Mouse (Mus musculus) forebrain, embryonic 14.5 days (tissue): ENCODE results near the gene Zdhhc12. TPM values are rescaled to one million over a fixed set of nuclear protein-coding genes. Genes with fewer than 3 reads are reported as not detected.

Experiments used
- ATAC-seq: fragments of 200-750 bp; cut with Nextera tagmentation; 2 replicates; pipeline ENCODE4 v1.8.0; 2017; ENCODE audit warnings: mild to moderate bottlenecking, moderate library complexity
- DNase-seq: peaks from one replicate; pipeline ENCODE4 v3.0.0-alpha.2; 2015; ENCODE audit warnings: low spot score
- H3K27ac ChIP-seq: fragments of 300-500 bp; sonication (generic); 2 replicates; pipeline ENCODE4 v1.5.1; 2014; ENCODE audit warnings: low read depth, mild to moderate bottlenecking, control low read depth, low read length, moderate library complexity
- H3K27me3 ChIP-seq: fragments of 300-500 bp; sonication (generic); replicated peaks from 2 replicates; pipeline ENCODE4 v1.6.1; 2014; ENCODE audit warnings: low read length, control low read depth, mixed read lengths; ENCODE audit not compliant: control insufficient read depth, insufficient read depth
- H3K36me3 ChIP-seq: fragments of 300-500 bp; sonication (generic); 2 replicates; pipeline ENCODE4 v1.6.1; 2014; ENCODE audit warnings: low read length, control low read depth; ENCODE audit not compliant: control insufficient read depth, insufficient read depth
- H3K4me1 ChIP-seq: fragments of 300-500 bp; sonication (generic); 2 replicates; pipeline ENCODE4 v1.6.1; 2014; ENCODE audit warnings: antibody characterized with exemption, low read length, control low read depth; ENCODE audit not compliant: control insufficient read depth, insufficient read depth
- H3K4me2 ChIP-seq: fragments of 300-500 bp; sonication (generic); 2 replicates; pipeline ENCODE4 v1.6.1; 2014; ENCODE audit warnings: mild to moderate bottlenecking, control low read depth, low read length
- H3K4me3 ChIP-seq: fragments of 300-500 bp; sonication (generic); 2 replicates; pipeline ENCODE4 v1.5.1; 2014; ENCODE audit warnings: low read depth, low read length, control low read depth
- H3K9ac ChIP-seq: fragments of 300-500 bp; sonication (generic); 2 replicates; pipeline ENCODE4 v1.6.1; 2014; ENCODE audit warnings: mild to moderate bottlenecking, low read length, control low read depth, moderate library complexity
- H3K9me3 ChIP-seq: fragments of 300-500 bp; sonication (generic); replicated peaks from 2 replicates; pipeline ENCODE4 v1.6.1; 2016; ENCODE audit warnings: low read length, control low read depth, mixed read lengths; ENCODE audit not compliant: control insufficient read depth
- WGBS: fragments of 180-500 bp; shearing (Covaris S2); extraction: QIAGEN DNeasy Blood & Tissue Kit; methylation state at CpG from one replicate; pipeline ENCODE4 v1.1.7; 2014; 5-methylcytosine and 5-hydroxymethylcytosine counted together
- polyA plus RNA-seq: library from polyadenylated mRNA; unstranded; fragments of >200 nt; fragmentation: Nextera tagmentation; extraction: Ambion mirVana; gene quantifications from 2 replicates; pipeline ENCODE4 v1.2.1, GENCODE M21; 2014

Gene Zdhhc12
- polyA plus RNA-seq, 1 experiment from 2014 or later: 24.1 TPM

DNA sequence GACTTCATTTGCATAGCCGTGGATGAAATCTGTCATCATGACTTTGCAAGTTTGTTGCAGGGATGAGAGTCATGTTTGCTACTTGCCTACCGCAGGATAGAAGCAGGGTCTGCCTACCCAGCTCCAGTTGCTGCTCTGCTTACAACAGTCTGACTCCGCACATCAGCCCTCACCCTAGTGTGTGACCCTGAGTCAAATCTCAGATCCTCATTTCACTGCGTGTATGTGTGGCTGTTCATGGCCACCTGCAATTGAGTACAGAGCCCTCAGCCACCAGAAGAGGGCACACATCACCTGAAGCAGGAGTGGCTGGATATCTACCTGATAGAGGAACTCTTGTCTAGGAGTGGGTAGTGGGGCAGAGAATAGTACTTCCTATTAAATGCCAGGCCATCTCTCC, 6.1 kb downstream of the Zdhhc12 start:
- no peak for ATAC-seq
- 94% methylated on average over 4 of the region's 4 CpGs for WGBS
- H3K27ac ChIP-seq: no peak overlapping the region

DNA sequence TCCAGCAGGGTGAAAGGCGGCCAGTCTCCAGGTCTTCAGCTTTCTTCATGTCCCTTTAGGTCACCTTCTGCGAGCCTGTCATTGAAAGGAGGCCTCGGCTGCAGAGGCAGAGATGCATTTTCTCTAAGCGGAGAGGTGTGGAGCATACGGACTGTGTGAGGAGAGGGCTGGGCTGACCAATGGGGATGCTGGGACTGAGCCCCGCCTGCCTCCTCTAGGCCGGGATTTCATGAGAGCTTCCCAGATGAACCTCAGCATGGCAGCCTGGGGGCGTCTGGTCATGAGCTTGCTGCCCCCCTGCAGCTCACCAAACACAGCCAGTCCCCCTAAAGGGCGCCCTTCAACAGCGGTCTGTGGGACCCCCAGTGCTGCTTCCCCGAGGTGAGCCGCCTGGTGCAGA, 8.8 kb downstream of the Zdhhc12 start:
- Histone ChIP-seq H3K4me3 (no peak overlapping the region; the same call in 1 of the 2 replicates), H3K27ac (no peak overlapping the region), H3K9ac (peak overlapping the region; percentile 2; the same call in 1 of the 2 replicates), H3K9me3 (no peaks in the 10 kb centered on the region), H3K27me3 (no peaks in the 10 kb centered on the region), H3K4me2 (peak overlapping the region; percentile 29), H3K4me1 (no peaks in the 10 kb centered on the region), H3K36me3 (no peaks in the 10 kb centered on the region)
- DNase-seq: peak; percentile 16
- WGBS: 10% methylated on average over 12 of the region's 12 CpGs
- ATAC-seq: no peak

More for the DNA sequence above, 6.1 kb downstream of the Zdhhc12 start:
- Histone ChIP-seq H3K4me1 (no peaks in the 10 kb centered on the region), H3K36me3 (0 out of 2 replicates have a peak, but pooled peaks cover 8% of the 10 kb centered on the region), H3K4me2 (no peak overlapping the region), H3K9me3 (no peaks in the 10 kb centered on the region), H3K9ac (no peak overlapping the region), H3K4me3 (no peak overlapping the region), H3K27me3 (no peaks in the 10 kb centered on the region)
- no peak for DNase-seq

DNA sequence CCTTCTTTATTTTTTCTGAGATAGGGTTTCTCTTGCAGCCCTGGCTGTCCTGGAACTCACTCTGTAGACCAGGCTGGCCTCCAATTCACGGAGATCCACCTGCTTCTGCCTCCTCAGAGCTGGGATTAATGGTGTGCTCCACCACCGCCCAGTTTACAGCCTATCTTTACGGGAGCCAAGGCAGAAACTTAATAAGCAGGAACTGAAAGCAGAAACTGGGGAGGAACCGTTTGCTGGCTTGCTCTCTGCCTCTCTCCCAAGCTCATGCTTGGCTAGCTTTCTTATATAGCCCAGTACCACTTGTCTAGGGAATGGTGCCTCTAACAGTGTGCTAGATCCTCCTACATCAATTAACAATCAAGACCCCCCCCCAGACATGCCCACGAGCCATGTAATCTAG, 9.3 kb downstream of the Zdhhc12 start:
- ATAC-seq: no peak
- no peaks in the 10 kb centered on the region for H3K4me1 ChIP-seq
- no peak overlapping the region for H3K4me3 ChIP-seq
- no peaks in the 10 kb centered on the region for H3K36me3 ChIP-seq
- H3K27me3 ChIP-seq: no peaks in the 10 kb centered on the region
- H3K9ac ChIP-seq: no peak overlapping the region
- no peak overlapping the region for H3K4me2 ChIP-seq
- no peak for DNase-seq
- H3K9me3 ChIP-seq: no peaks in the 10 kb centered on the region
- no peak overlapping the region for H3K27ac ChIP-seq
- WGBS: 54% methylated on average over 5 of the region's 5 CpGs

DNA sequence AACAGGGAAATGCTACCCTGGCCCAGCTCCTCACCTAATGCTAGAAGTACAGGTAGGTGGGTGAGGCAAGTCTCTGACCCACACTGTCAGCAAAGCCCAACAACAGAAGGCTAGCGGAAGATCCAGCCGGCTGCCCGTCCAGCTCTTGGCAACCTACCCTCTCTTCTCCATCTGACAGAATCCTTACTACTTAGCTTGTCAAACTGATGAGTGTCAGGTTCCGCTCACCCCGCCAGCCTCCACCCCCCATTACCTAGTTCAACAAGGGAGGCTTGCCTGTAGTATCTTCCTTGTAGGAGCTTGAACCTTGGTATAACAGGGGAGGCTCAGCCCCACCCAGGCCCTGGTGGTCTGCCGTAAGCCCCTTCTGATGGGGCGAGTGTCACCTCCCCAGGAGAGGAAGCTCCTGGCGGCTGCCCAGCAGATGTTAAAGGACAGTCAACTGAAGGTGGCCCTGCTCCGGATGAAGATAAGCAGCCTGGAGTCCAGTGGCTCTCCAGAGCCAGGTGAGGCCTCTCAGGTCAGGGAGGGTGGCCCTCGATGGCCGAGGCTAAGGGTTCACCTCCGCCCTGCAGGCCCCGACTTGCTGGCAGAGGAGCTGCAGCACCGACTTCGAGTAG, 13.2 kb downstream of the Zdhhc12 start:
- Histone ChIP-seq H3K4me1 (peaks cover 4% of the 10 kb centered on the region; the same call in 1 of the 2 replicates), H3K27me3 (no peaks in the 10 kb centered on the region), H3K36me3 (no peaks in the 10 kb centered on the region), H3K4me2 (no peak overlapping the region), H3K9ac (no peak overlapping the region), H3K27ac (no peak overlapping the region), H3K9me3 (no peaks in the 10 kb centered on the region), H3K4me3 (no peak overlapping the region)
- ATAC-seq (no peak), DNase-seq (no peak)
- 93% methylated on average over 15 of the region's 15 CpGs for WGBS

DNA sequence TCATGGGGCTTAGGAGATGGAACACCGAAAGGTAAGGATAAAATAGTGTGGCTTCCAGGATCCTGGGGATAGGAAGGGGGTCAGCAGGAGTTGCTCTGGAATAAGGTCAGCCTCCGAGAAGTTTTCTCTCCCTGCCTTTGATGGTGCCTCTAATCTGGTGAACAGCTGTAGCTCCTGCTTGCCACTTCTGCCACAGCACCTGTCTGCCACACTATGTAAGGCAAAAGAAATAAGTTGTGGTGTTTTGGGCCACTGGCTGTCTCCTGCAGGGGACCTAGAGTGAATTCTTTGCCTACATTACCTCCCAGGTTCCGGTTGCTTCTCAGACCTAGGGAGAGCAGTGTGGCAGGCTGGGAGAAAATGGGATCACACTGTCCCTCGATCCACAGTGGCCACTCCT, 14.7 kb downstream of the Zdhhc12 start:
- peak overlapping the region; percentile 96; the same call in 1 of the 2 replicates for H3K4me2 ChIP-seq
- no peak overlapping the region for H3K9ac ChIP-seq
- no peak for ATAC-seq
- DNase-seq: no peak
- H3K36me3 ChIP-seq: peaks cover 8% of the 10 kb centered on the region
- no peaks in the 10 kb centered on the region for H3K27me3 ChIP-seq
- 79% methylated on average over 4 of the region's 4 CpGs for WGBS
- H3K9me3 ChIP-seq: no peaks in the 10 kb centered on the region
- H3K4me3 ChIP-seq: no peak overlapping the region
- peaks cover 4% of the 10 kb centered on the region; the same call in 1 of the 2 replicates for H3K4me1 ChIP-seq
- no peak overlapping the region for H3K27ac ChIP-seq

DNA sequence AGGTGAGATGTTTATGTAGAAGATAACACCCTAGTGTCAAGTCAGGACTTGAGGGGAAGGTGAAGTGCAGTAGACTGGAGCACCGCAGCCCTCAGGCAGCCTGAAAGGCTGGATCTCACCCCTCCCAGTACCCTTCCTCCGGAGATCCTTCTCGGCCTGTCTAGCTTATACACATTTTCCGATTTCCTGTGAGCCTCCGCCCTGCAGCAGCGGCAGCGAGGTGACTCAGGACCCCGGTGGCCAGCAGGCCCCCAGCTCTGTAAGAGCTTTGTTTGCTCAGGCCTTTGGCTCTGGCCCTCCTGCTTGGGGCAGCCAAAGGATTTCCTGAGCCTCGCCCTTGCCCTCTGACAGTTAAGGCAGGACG, 15.1 kb downstream of the Zdhhc12 start:
- H3K4me2 ChIP-seq: peak overlapping the region; percentile 96
- H3K4me1 ChIP-seq: peaks cover 4% of the 10 kb centered on the region; the same call in 1 of the 2 replicates
- no peak for ATAC-seq
- H3K9ac ChIP-seq: peak overlapping the region; percentile 58; the same call in 1 of the 2 replicates
- whole genome bisulfite sequencing: 27% methylated on average over 10 of the region's 10 CpGs
- no peak for DNase-seq
- peak overlapping the region; percentile 46; the same call in 1 of the 2 replicates for H3K4me3 ChIP-seq
- no peaks in the 10 kb centered on the region for H3K27me3 ChIP-seq
- H3K27ac ChIP-seq: peak overlapping the region; percentile 11; the same call in 1 of the 2 replicates
- H3K36me3 ChIP-seq: peaks cover 11% of the 10 kb centered on the region
- no peaks in the 10 kb centered on the region for H3K9me3 ChIP-seq

DNA sequence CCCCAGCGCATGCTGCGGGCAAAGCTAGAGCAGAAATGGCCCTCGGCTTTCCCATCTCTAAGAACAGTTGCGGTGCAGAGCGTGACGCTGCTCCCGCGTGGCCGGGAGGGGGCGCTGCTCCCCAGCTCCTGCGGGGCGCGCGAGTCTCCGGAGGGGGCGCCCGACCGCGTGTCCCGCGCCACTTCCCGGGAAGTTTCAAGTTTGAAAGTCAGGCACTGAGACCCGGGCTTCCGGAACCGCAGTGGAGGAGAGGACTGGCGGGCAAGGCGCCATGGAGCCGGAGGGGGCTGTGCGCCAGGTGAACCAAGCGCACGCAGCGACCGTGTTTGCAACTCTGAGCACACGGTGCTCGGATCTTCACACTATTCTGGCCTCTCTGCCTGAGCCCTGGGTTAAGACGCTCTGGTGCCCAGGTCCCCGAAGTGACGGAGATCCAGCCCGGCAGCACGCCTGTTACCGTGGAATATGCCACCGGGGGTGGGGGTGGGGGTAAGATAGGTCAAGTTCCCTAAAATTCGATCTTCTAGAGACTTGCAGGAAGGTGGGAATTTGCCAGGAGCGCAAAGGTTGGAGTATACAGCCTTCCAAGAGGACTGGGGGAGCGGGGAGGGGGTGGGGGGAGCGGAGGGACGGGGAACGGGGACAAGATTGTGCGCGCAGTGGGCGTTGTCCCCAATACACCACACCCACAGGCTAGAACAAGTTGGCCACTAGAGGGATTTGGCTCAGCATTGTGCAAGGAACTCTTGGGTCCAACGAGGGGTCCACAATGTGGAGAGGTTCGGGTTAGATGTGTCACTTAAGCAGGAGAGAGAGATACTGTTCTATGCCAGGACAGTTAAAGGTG, 15.7 kb downstream of the Zdhhc12 start, which contains the start of gene Pkn3:
Pkn3 (plus strand) TSS at position 183 of the 847 bp plus-strand sequence.
- H3K9ac ChIP-seq: peak within 1 kb of the TSS; percentile 58
- peaks cover 4% of the 10 kb centered on the region; the same call in 1 of the 2 replicates for H3K4me1 ChIP-seq
- whole genome bisulfite sequencing: under 1% methylated on average over 53 of the region's 53 CpGs

DNA sequence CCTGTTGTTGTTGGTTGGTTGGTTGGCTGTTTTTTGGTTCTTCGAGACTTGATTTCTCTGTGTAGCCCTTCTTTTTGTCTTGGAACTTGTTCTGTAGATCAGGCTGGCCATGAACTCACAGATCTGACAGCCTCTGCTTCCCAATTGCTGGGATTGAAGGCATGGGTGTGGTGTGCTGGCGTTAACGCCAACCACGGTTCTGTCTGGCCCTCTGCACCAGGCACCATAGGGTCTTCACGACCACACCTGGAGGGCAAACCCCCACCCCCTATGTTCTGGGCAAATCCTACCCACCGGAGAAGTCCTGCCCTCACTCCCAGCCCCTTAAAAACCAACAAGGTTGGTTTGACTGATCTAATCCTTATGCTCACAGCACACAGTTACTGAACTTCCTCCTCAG, 16.5 kb downstream of the Zdhhc12 start:
- H3K27ac ChIP-seq: peak overlapping the region; percentile 21; the same call in 1 of the 2 replicates
- H3K4me2 ChIP-seq: peak overlapping the region; percentile 96
- WGBS: 65% methylated on average over 6 of the region's 6 CpGs
- ATAC-seq (no peak; the same call in none of the 2 replicates), DNase-seq (no peak)
- H3K4me3 ChIP-seq: peak overlapping the region; percentile 46; the same call in 1 of the 2 replicates
- peak overlapping the region; percentile 45; the same call in 1 of the 2 replicates for H3K9ac ChIP-seq
- H3K4me1 ChIP-seq: peaks cover 4% of the 10 kb centered on the region; the same call in 1 of the 2 replicates
- peaks cover 22% of the 10 kb centered on the region for H3K36me3 ChIP-seq
- no peaks in the 10 kb centered on the region for H3K27me3 ChIP-seq
- H3K9me3 ChIP-seq: no peaks in the 10 kb centered on the region

More for the DNA sequence above, 15.7 kb downstream of the Zdhhc12 start, which contains the start of gene Pkn3:
- Histone ChIP-seq H3K4me2 (peak within 1 kb of the TSS; percentile 96), H3K27ac (peak within 1 kb of the TSS; percentile 21; the same call in 1 of the 2 replicates), H3K27me3 (no peaks in the 10 kb centered on the region), H3K36me3 (peaks cover 17% of the 10 kb centered on the region), H3K9me3 (no peaks in the 10 kb centered on the region), H3K4me3 (peak within 1 kb of the TSS; percentile 46)
- ATAC-seq (peak; percentile 82), DNase-seq (peak; percentile 84)
